Mouse (Mus musculus) ZHBTc4 (cell line): ENCODE results near the gene Cisd2.
A peak's percentile ranks its signal among the peaks of the same experiment; 100 is the strongest.

Experiments
- DNase-seq: peaks from one replicate; pipeline ENCODE4 v3.0.0-alpha.2; 2011; ENCODE audit warnings: low read depth, low spot score

Cisd2 gene

GRCm38 (mm10) chr3:135423608-135424212 is at the start of gene Cisd2:
Gene Cisd2 (minus strand): TSS chr3:135423925.
- no peak for DNase-seq

DNA sequence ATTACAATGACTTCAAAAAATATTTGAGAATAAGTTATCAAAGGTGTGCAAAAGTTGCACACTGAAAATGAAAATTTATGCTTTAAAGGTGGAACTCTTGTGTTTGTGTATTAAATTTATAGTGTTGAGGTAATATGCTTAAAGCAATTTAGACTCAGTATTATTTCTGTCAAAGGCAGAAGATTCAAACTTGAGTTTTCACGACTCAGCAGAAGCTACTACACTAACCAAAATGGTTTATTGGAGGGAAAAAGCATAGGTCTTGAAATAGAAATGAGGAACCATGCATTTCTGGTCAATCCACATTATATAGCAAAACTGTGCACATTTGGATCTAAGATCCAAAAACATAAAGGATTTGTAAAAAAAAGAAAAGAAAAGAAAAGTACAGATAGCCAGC is 47.1 kb upstream of the Cisd2 start:
- no peak for DNase-seq

- no peak for DNase-seq
Observed at GRCm38 (mm10) chr3:135469974-135470373, 46.2 kb upstream of the Cisd2 start.

GRCm38 (mm10) chr3:135469146-135469545 is 45.4 kb upstream of the Cisd2 start:
- no peak for DNase-seq

GRCm38 (mm10) chr3:135468402-135468801 is 44.7 kb upstream of the Cisd2 start:
- DNase-seq, result no peak

DNA sequence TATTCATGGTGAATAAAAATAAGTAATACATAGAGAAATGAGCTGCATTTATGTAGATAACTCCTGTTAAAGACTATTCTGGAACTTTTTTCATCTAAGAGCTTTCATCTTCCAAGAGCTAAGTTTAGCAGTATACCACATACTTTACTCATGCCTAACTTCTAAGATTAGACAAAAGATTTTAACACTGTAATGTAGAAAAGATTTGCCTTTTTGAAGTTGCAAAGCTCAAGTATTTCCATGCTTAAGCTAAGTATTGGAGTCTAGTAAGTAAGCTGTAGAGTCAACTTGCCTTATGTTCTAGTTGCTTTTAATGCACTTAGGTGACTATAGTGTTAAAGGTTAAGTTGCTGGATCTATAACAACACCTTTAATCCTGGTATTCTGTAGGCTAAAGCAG is 35.3 kb upstream of the Cisd2 start:
- no peak for DNase-seq

GRCm38 (mm10) chr3:135444930-135445329 is 21.2 kb upstream of the Cisd2 start:
- DNase-seq, result no peak

GRCm38 (mm10) chr3:135440621-135441020 is 16.9 kb upstream of the Cisd2 start:
- no peak for DNase-seq

DNA sequence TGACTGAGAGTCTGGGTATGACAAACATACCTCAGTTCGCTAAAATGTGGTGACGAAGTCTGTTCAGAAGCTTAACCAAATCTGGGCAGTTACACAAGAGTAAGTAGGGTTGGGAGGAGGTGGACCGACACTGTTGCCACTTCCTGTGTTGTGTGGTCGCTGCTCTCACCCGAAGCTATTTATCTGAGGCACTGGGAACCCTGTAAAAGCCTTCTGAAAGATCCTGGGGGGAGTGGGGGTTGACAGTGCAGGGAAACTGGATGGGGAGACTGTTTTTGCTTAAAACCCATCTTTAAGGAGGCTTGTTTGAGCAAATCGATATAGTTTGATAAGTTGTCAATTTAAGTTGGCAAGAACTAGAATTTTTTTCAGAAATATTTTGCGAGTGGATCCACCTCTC is 16.5 kb upstream of the Cisd2 start:
- DNase-seq, result peak; percentile 72

GRCm38 (mm10) chr3:135439651-135440050 is 15.9 kb upstream of the Cisd2 start:
- DNase-seq, result no peak

DNA sequence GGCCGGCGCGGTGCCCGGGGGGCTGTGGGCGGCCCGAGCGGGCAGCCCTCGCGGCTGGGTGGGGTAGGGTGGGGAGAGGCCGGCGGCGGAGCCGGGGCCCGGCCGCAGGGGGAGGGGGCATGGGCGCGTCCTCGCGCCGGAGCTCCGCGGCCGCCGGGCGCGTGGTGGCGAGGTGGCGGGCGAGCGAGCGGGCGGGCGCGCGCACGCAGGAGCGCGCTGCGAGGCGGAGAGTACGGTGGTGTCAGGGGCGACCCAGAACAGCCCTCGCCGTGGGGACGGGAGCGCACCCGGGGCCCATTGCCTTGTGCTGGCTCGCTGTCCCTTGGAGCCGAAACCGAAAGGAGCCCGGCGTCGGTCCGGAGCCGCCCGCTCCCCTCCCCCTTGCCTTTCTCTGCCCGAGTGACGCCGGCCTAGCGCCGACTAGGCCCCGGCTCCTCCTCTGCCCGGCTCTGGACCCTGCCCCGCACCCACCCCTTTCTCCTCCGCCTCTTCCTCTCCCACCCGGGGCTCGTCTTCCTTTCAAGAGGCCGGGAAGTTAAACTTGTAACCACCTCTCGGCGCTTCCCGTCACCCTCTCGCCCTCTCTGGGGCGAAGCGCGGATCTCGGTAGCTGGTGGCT is 15.3 kb upstream of the Cisd2 start:
- peak; percentile 92 for DNase-seq

- peak; percentile 94 for DNase-seq
Observed at GRCm38 (mm10) chr3:135438531-135438912, 14.8 kb upstream of the Cisd2 start.

DNA sequence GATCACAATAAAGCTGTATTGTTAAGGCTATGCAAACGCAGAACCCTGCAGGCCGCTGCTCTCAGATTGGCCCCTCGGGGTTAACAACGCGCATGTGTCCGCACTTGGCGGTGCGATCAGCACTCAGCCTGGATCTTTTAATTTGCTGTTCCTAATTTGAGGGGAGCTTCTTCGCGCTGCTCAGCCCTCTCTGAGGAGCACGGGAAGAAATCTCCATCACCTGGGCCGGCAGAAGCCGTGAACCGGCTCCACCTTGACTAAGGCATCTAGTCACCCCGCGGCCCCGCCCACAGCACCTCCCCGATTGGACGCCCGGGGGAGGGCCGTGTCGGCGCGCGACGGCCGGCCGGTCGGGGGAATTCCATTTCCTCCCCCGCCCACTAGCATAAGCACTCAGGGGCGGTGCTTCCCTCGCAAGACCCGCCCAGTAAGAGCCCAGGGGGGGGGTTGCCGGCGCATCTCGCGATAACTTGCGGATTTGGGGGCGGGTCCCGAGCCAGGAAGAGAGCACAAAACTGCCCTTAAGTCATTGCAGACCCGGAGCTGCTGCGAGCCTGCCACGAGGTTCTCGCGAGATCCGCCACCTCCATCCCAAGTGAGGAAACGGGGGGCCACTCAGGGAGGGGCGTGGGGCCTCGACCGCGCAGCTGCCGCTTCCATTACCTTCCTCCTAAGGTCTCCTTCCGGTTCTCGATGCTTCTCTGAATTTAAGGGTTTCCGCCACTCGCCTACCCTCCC is 14.2 kb upstream of the Cisd2 start, which contains the start of gene Ube2d3:
TSS of gene Ube2d3 (plus strand) at position 392 of the 738 bp plus-strand sequence.
- DNase-seq, result peak; percentile 100

DNA sequence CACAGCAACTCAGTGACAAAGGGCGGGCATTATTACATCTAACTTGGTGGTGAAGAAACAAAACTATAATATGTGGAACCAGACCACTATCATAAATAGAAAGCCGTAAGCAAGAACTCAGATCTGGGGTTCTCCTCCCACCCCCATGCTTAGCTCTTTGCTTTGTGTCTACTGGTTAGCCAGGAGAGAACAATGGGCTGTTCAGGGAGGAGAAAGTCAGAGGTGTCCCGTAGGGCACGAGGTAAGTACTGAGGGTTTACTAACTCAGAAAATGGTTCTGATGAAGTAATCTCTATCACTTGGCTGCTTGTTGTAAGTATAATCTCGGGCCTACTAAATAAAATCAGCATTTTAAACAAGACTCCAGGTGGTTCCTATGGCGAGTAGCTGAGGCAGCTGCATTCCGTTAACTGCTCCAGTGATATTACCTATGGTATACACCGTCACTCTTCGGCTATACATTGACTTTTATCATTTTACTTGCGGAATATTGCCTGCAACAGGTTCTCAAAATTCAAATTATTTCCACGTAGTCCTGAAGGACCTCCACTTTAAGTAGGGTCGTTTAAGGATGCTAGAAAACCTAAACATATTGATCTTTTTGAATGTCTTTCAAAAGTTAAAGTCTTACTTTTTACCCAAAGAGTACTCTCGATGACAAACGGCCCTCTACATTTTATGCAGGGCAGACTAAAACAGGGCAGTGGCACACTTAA is 13.3 kb upstream of the Cisd2 start:
- peak; percentile 20 for DNase-seq

- DNase-seq, result peak; percentile 90
Observed at GRCm38 (mm10) chr3:135422856-135423607, 693 bp downstream of the Cisd2 start.

DNA sequence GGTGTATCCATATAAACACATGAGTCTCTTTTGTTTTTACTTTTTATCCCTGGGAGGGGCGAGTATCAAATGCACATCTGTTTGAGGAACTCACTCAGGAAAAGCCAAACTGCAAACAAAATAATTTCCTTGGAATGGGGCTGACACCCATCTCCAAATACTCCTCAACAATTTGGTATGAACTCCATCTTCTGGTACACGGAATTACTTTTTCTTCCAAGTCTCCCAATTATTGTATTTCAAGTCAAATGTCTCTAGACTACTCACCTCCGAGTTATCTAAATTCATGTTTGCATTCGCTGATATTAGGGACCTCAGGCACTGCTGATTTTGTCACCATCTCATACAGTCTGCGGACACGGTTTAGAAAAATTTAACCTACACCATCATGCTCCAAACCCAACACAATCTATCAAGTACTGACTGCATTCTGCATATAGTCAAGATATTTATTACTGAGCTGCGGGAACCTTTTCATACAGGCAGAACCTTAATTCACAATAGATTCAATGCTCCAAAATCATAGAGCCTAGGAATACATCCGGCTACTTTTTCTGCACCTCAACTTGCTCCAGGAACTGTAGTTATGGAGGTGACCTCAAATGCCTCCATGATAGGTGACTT is 1.4 kb downstream of the Cisd2 start:
- no peak for DNase-seq

- DNase-seq, result no peak
Observed at GRCm38 (mm10) chr3:135421310-135421594, 2.5 kb downstream of the Cisd2 start.

- no peak for DNase-seq
Observed at GRCm38 (mm10) chr3:135420542-135421309, 3.0 kb downstream of the Cisd2 start.

DNA sequence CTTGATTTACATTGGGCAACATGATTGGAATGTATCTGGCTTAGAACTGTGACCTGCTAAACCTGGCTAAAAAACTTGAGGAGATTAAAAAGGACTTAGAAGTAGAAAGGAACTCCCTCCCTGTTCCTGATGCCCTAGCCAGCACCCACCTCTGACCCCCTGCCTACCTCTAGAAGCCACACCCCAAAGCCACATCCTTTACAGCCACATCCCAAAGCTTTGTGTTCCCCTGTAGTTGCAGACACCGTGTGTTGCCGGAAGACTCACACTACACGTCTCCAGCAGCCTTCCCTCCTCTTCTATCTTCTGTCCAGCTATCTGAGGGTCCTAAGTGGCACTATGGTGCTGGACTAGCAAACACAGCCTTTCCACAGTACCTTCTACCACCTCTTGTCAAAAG is 5.9 kb downstream of the Cisd2 start:
- DNase-seq, result no peak

GRCm38 (mm10) chr3:135417245-135417644 is 6.5 kb downstream of the Cisd2 start:
- no peak for DNase-seq
